Mouse (Mus musculus): ENCODE data around the gene Hmgn2. TPM values are rescaled to one million over a fixed set of nuclear protein-coding genes. Genes with fewer than 3 reads are reported as not detected.

Gene Hmgn2
- polyA plus RNA-seq, 1 experiment = 108 TPM

- Histone ChIP-seq H3K4me3 (no peak overlapping the region), H3K36me3 (ENCODE audit: control insufficient read depth, insufficient read depth) (peaks cover 11% of the 10 kb centered on the region), H3K27me3 (ENCODE audit: control insufficient read depth, insufficient read depth, insufficient read length) (no peaks in the 10 kb centered on the region), H3K4me2 (ENCODE audit: low read depth) (no peak overlapping the region), H3K79me2 (ENCODE audit: control insufficient read depth, insufficient read depth) (peaks cover 14% of the 10 kb centered on the region), H3ac (ENCODE audit: control insufficient read depth, insufficient read length) (no peak overlapping the region)
- no peak for TF ChIP-seq MYOD1 (IDR thresholded peaks at IDR 0.05; ENCODE audit: control insufficient read depth in 1 of 3, insufficient read length in 2 of 3, low read depth in 2 of 3)
- no peak for TF ChIP-seq MYOG (IDR thresholded peaks at IDR 0.05; ENCODE audit: control insufficient read depth in 1 of 3, insufficient read depth in 1 of 3, insufficient read length in 2 of 3, low read depth in 2 of 3)
These were observed 5.9 kb downstream of the Hmgn2 start for GRCm38 (mm10) chr4:133962566-133962965.

- H3K79me2 ChIP-seq (ENCODE audit: control insufficient read depth, insufficient read depth) = no peaks in the 10 kb centered on the region
- TF ChIP-seq TCF12 (IDR thresholded peaks at IDR 0.05; ENCODE audit: insufficient read depth, poor library complexity, severe bottlenecking) (no peak), MAX (IDR thresholded peaks at IDR 0.05; ENCODE audit: low read depth) (no peak), REST (IDR thresholded peaks at IDR 0.05; ENCODE audit: insufficient read depth, insufficient read length) (no peak), POLR2A (IDR thresholded peaks at IDR 0.05; ENCODE audit: insufficient read length, low read depth) (no peak), USF1 (IDR thresholded peaks at IDR 0.05; ENCODE audit: low read depth) (no peak), SRF (IDR thresholded peaks at IDR 0.05; ENCODE audit: control insufficient read depth, insufficient read length, low read depth) (no peak)
- no peak overlapping the region for H3K4me3 ChIP-seq
- H3K36me3 ChIP-seq (ENCODE audit: control insufficient read depth, insufficient read depth) = no peaks in the 10 kb centered on the region
- H3K4me2 ChIP-seq (ENCODE audit: low read depth) = no peak overlapping the region
- H3K27me3 ChIP-seq (ENCODE audit: control insufficient read depth, insufficient read depth, insufficient read length) = no peaks in the 10 kb centered on the region
- H3ac ChIP-seq (ENCODE audit: control insufficient read depth, insufficient read length) = no peak overlapping the region
These were observed 9.6 kb downstream of the Hmgn2 start for GRCm38 (mm10) chr4:133958884-133959283.

- TF ChIP-seq SRF (IDR thresholded peaks at IDR 0.05; ENCODE audit: control insufficient read depth, insufficient read length, low read depth) (no peak), TCF3 (IDR thresholded peaks at IDR 0.05; ENCODE audit: insufficient read length, low read depth) (no peak), USF1 (IDR thresholded peaks at IDR 0.05; ENCODE audit: low read depth) (no peak), REST (IDR thresholded peaks at IDR 0.05; ENCODE audit: insufficient read depth, insufficient read length) (no peak)
- Histone ChIP-seq H3ac (ENCODE audit: control insufficient read depth, insufficient read length) (no peak overlapping the region), H3K79me2 (ENCODE audit: control insufficient read depth, insufficient read depth) (no peaks in the 10 kb centered on the region), H3K27me3 (ENCODE audit: control insufficient read depth, insufficient read depth, insufficient read length) (no peaks in the 10 kb centered on the region), H3K4me3 (no peak overlapping the region), H3K36me3 (ENCODE audit: control insufficient read depth, insufficient read depth) (no peaks in the 10 kb centered on the region), H3K4me2 (ENCODE audit: low read depth) (no peak overlapping the region)
These were observed 12.1 kb downstream of the Hmgn2 start for GRCm38 (mm10) chr4:133956358-133956757.

- Histone ChIP-seq H3K4me2 (ENCODE audit: low read depth) (no peak overlapping the region), H3K36me3 (ENCODE audit: control insufficient read depth, insufficient read depth) (no peaks in the 10 kb centered on the region), H3K27me3 (ENCODE audit: control insufficient read depth, insufficient read depth, insufficient read length) (no peaks in the 10 kb centered on the region), H3ac (ENCODE audit: control insufficient read depth, insufficient read length) (no peak overlapping the region), H3K4me3 (no peak overlapping the region), H3K79me2 (ENCODE audit: control insufficient read depth, insufficient read depth) (no peaks in the 10 kb centered on the region)
- TF ChIP-seq MAX (IDR thresholded peaks at IDR 0.05; ENCODE audit: low read depth) = no peak
- TF ChIP-seq REST (IDR thresholded peaks at IDR 0.05; ENCODE audit: insufficient read depth, insufficient read length) = no peak
- no peak for TF ChIP-seq TCF12 (IDR thresholded peaks at IDR 0.05; ENCODE audit: insufficient read depth, poor library complexity, severe bottlenecking)
- no peak for TF ChIP-seq MYOD1 (IDR thresholded peaks at IDR 0.05; ENCODE audit: control insufficient read depth in 1 of 3, insufficient read length in 2 of 3, low read depth in 2 of 3)
- no peak for TF ChIP-seq POLR2AphosphoS2 (IDR thresholded peaks at IDR 0.05; ENCODE audit: insufficient read length, low read depth)
- TF ChIP-seq CEBPB (IDR thresholded peaks at IDR 0.05; ENCODE audit: insufficient read depth, poor library complexity, severe bottlenecking) = no peak
- TF ChIP-seq USF1 (IDR thresholded peaks at IDR 0.05; ENCODE audit: low read depth) = no peak
- TF ChIP-seq TCF3 (IDR thresholded peaks at IDR 0.05; ENCODE audit: insufficient read length, low read depth) = no peak
- no peak for TF ChIP-seq MYOG (IDR thresholded peaks at IDR 0.05; ENCODE audit: control insufficient read depth in 1 of 3, insufficient read depth in 1 of 3, insufficient read length in 2 of 3, low read depth in 2 of 3)
- TF ChIP-seq POLR2A (IDR thresholded peaks at IDR 0.05; ENCODE audit: insufficient read length, low read depth) = no peak
These were observed 21.7 kb downstream of the Hmgn2 start for GRCm38 (mm10) chr4:133946736-133947135.

GRCm38 (mm10) chr4:133943791-133944190, 24.7 kb downstream of the Hmgn2 start:
- Histone ChIP-seq H3ac (ENCODE audit: control insufficient read depth, insufficient read length) (no peak overlapping the region), H3K4me3 (no peak overlapping the region), H3K27me3 (ENCODE audit: control insufficient read depth, insufficient read depth, insufficient read length) (no peaks in the 10 kb centered on the region), H3K4me2 (ENCODE audit: low read depth) (no peak overlapping the region), H3K36me3 (ENCODE audit: control insufficient read depth, insufficient read depth) (no peaks in the 10 kb centered on the region), H3K79me2 (ENCODE audit: control insufficient read depth, insufficient read depth) (no peaks in the 10 kb centered on the region)
- TF ChIP-seq USF1 (IDR thresholded peaks at IDR 0.05; ENCODE audit: low read depth) = no peak
- no peak for TF ChIP-seq REST (IDR thresholded peaks at IDR 0.05; ENCODE audit: insufficient read depth, insufficient read length)
- no peak for TF ChIP-seq POLR2A (IDR thresholded peaks at IDR 0.05; ENCODE audit: insufficient read length, low read depth)
- no peak for TF ChIP-seq SRF (IDR thresholded peaks at IDR 0.05; ENCODE audit: control insufficient read depth, insufficient read length, low read depth)
- no peak for TF ChIP-seq TCF3 (IDR thresholded peaks at IDR 0.05; ENCODE audit: insufficient read length, low read depth)
- no peak for TF ChIP-seq E2F4 (IDR thresholded peaks at IDR 0.05; ENCODE audit: insufficient read depth)
- no peak for TF ChIP-seq MYOG (IDR thresholded peaks at IDR 0.05; ENCODE audit: control insufficient read depth in 1 of 3, insufficient read depth in 1 of 3, insufficient read length in 2 of 3, low read depth in 2 of 3)

GRCm38 (mm10) chr4:133942679-133943078, 25.8 kb downstream of the Hmgn2 start:
- TF ChIP-seq SRF (IDR thresholded peaks at IDR 0.05; ENCODE audit: control insufficient read depth, insufficient read length, low read depth) (no peak), USF1 (IDR thresholded peaks at IDR 0.05; ENCODE audit: low read depth) (no peak), MYOD1 (IDR thresholded peaks at IDR 0.05; ENCODE audit: control insufficient read depth in 1 of 3, insufficient read length in 2 of 3, low read depth in 2 of 3) (no peak), TCF12 (IDR thresholded peaks at IDR 0.05; ENCODE audit: insufficient read depth, poor library complexity, severe bottlenecking) (no peak), POLR2AphosphoS2 (IDR thresholded peaks at IDR 0.05; ENCODE audit: insufficient read length, low read depth) (no peak), REST (IDR thresholded peaks at IDR 0.05; ENCODE audit: insufficient read depth, insufficient read length) (no peak), E2F4 (IDR thresholded peaks at IDR 0.05; ENCODE audit: insufficient read depth) (no peak), CEBPB (IDR thresholded peaks at IDR 0.05; ENCODE audit: insufficient read depth, poor library complexity, severe bottlenecking) (no peak), TCF3 (IDR thresholded peaks at IDR 0.05; ENCODE audit: insufficient read length, low read depth) (no peak), POLR2A (IDR thresholded peaks at IDR 0.05; ENCODE audit: insufficient read length, low read depth) (no peak), MYOG (IDR thresholded peaks at IDR 0.05; ENCODE audit: control insufficient read depth in 1 of 3, insufficient read depth in 1 of 3, insufficient read length in 2 of 3, low read depth in 2 of 3) (no peak), MAX (IDR thresholded peaks at IDR 0.05; ENCODE audit: low read depth) (no peak)
- Histone ChIP-seq H3ac (ENCODE audit: control insufficient read depth, insufficient read length) (no peak overlapping the region), H3K79me2 (ENCODE audit: control insufficient read depth, insufficient read depth) (no peaks in the 10 kb centered on the region), H3K27me3 (ENCODE audit: control insufficient read depth, insufficient read depth, insufficient read length) (no peaks in the 10 kb centered on the region), H3K4me3 (no peak overlapping the region), H3K4me2 (ENCODE audit: low read depth) (no peak overlapping the region), H3K36me3 (ENCODE audit: control insufficient read depth, insufficient read depth) (no peaks in the 10 kb centered on the region)
